Mouse (Mus musculus) midbrain, postnatal 0 days (tissue): ENCODE results near the gene Rnaseh2b. TPM values are rescaled to one million over a fixed set of nuclear protein-coding genes. Genes with fewer than 3 reads are reported as not detected.

Experiments used
- ATAC-seq: fragments of 200-750 bp; cut with Nextera tagmentation; 2 replicates; pipeline ENCODE4 v1.8.0; 2017; ENCODE audit warnings: moderate number of reproducible peaks, mild to moderate bottlenecking, moderate TSS enrichment, moderate library complexity; ENCODE audit not compliant: low FRiP score
- DNase-seq: peaks from one replicate; pipeline ENCODE4 v3.0.0-alpha.2; 2015; ENCODE audit warnings: low spot score
- H3K27ac ChIP-seq: fragments of 300-500 bp; sonication (generic); 2 replicates; pipeline ENCODE4 v1.5.1; 2014; ENCODE audit warnings: low read depth, mild to moderate bottlenecking, low read length, mixed read lengths
- H3K27me3 ChIP-seq: fragments of 300-500 bp; sonication (generic); 2 replicates; pipeline ENCODE4 v1.6.1; 2014; ENCODE audit warnings: low read length, control low read depth, mixed read lengths; ENCODE audit not compliant: insufficient read depth
- H3K36me3 ChIP-seq: fragments of 300-500 bp; sonication (generic); 2 replicates; pipeline ENCODE4 v1.6.1; 2014; ENCODE audit warnings: low read length, control low read depth, mixed read lengths; ENCODE audit not compliant: insufficient read depth
- H3K4me1 ChIP-seq: fragments of 300-500 bp; sonication (generic); 2 replicates; pipeline ENCODE4 v1.6.1; 2014; ENCODE audit warnings: mild to moderate bottlenecking, control low read depth, antibody characterized with exemption, low read length, mixed read lengths; ENCODE audit not compliant: insufficient read depth
- H3K4me2 ChIP-seq: fragments of 300-500 bp; sonication (generic); 2 replicates; pipeline ENCODE4 v1.6.1; 2014; ENCODE audit warnings: low read depth, mild to moderate bottlenecking, low read length, mixed read lengths; ENCODE audit not compliant: poor library complexity, severe bottlenecking
- H3K4me3 ChIP-seq: fragments of 300-500 bp; sonication (generic); 2 replicates; pipeline ENCODE4 v1.5.1; 2014; ENCODE audit warnings: low read depth, mild to moderate bottlenecking, low read length, moderate library complexity
- H3K9ac ChIP-seq: fragments of 300-500 bp; sonication (generic); replicated peaks from 2 replicates; pipeline ENCODE4 v1.6.1; 2014; ENCODE audit warnings: mild to moderate bottlenecking, low read length, moderate library complexity, mixed read lengths; ENCODE audit not compliant: poor library complexity, severe bottlenecking
- H3K9me3 ChIP-seq: fragments of 300-500 bp; sonication (generic); 2 replicates; pipeline ENCODE4 v1.6.1; 2016; ENCODE audit warnings: low read length, control low read depth
- CTCF ChIP-seq: IDR thresholded peaks from 2 replicates; pipeline ENCODE4 v1.5.1; 2016; ENCODE audit warnings: antibody characterized with exemption, mild to moderate bottlenecking
- WGBS: fragments of 180-500 bp; shearing (Covaris S2); extraction: QIAGEN DNeasy Blood & Tissue Kit; methylation state at CpG from one replicate; pipeline ENCODE4 v1.1.7; 2014; 5-methylcytosine and 5-hydroxymethylcytosine counted together
- polyA plus RNA-seq: library from polyadenylated mRNA; unstranded; fragments of >200 nt; fragmentation: Nextera tagmentation; extraction: Ambion mirVana; gene quantifications from 2 replicates; pipeline ENCODE4 v1.2.1, GENCODE M21; 2015
- total RNA-seq: library from RNA; depleted of rRNA; stranded (reverse); fragments of >200 nt; gene quantifications from 2 replicates; pipeline ENCODE4 v1.2.3, GENCODE M21; 2014; rRNA removed

Rnaseh2b gene
- 17.7 and 24.1 TPM in 2 replicates for total RNA-seq
- polyA plus RNA-seq: 29.8 and 32.8 TPM in 2 replicates

- peak; percentile 77 for ATAC-seq
- H3K4me1 ChIP-seq: peaks cover 13% of the 10 kb centered on the region; the same call in 1 of the 2 replicates
- H3K36me3 ChIP-seq: no peaks in the 10 kb centered on the region
- peak within 1 kb of the TSS; percentile 84 for H3K9ac ChIP-seq
- no peaks in the 10 kb centered on the region for H3K9me3 ChIP-seq
- H3K4me2 ChIP-seq: peak within 1 kb of the TSS; percentile 98
- H3K27me3 ChIP-seq: no peaks in the 10 kb centered on the region
- peak; percentile 60 for DNase-seq
- H3K4me3 ChIP-seq: peak within 1 kb of the TSS; percentile 64
- H3K27ac ChIP-seq: peak within 1 kb of the TSS; percentile 55; the same call in 1 of the 2 replicates
- peak; percentile 1; the same call in 1 of the 2 replicates for TF ChIP-seq CTCF
- WGBS: under 1% methylated on average over 60 of the region's 60 CpGs
Observed at GRCm38 (mm10) chr14:62292488-62293339, at the start of gene Rnaseh2b, which contains the start of gene Dleu7. Gene Rnaseh2b (plus strand): TSS chr14:62292589. Gene Dleu7 (minus strand): TSS chr14:62293047.

DNA sequence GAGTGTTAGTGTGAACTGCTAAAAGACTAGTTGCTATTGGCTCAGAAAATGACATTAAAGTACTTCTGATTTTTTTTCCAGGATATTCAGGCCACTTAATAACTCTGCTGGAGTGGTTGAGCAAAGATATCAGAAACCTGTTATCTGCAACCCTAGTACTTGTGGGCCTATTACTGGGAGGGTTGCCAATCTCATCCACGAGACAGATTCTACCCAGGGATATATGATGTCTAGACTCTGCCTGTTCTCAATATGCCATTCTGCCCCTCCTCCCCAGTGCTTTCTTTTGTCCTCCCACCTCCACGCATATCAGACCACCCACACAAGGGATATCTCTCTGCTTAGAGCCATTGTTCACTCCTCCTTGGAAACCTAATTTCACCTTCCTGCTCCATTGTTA is 48.9 kb upstream of the Rnaseh2b start:
- H3K9me3 ChIP-seq: no peaks in the 10 kb centered on the region
- H3K4me3 ChIP-seq: no peak overlapping the region
- no peak overlapping the region for H3K27ac ChIP-seq
- WGBS: 84% methylated on average over 2 of the region's 2 CpGs
- ATAC-seq: no peak
- H3K9ac ChIP-seq: no peak overlapping the region
- no peak for DNase-seq
- H3K4me1 ChIP-seq: no peaks in the 10 kb centered on the region
- H3K27me3 ChIP-seq: no peaks in the 10 kb centered on the region
- TF ChIP-seq CTCF: no peak
- H3K36me3 ChIP-seq: no peaks in the 10 kb centered on the region
- H3K4me2 ChIP-seq: no peak overlapping the region

DNA sequence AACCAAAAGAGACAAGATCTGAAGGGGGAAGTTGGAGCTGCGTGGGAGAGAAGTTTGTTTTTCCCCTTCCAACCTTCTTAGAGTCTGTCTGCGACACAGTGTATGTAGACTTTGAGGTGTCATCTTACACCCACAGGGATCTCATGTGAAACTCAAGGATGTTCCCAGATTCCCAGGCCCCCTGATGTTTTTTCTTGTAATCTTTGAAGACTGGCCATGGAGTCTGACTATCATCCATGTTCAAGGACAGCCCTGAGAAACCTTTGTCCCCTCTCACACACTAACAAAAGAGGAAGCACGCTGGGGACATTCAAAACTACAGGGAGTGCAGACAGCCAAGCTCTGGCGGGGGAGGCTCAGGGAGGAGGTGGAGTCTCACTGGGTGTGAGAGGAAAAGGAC is 46.8 kb upstream of the Rnaseh2b start:
- Histone ChIP-seq H3K27ac (no peak overlapping the region), H3K9me3 (no peaks in the 10 kb centered on the region), H3K27me3 (no peaks in the 10 kb centered on the region), H3K4me3 (no peak overlapping the region), H3K4me2 (no peak overlapping the region), H3K4me1 (no peaks in the 10 kb centered on the region), H3K36me3 (no peaks in the 10 kb centered on the region), H3K9ac (no peak overlapping the region)
- no peak for DNase-seq
- WGBS: 26% methylated on average over 4 of the region's 4 CpGs
- ATAC-seq: no peak
- TF ChIP-seq CTCF: no peak

GRCm38 (mm10) chr14:62248345-62248744 is 44.0 kb upstream of the Rnaseh2b start:
- no peak for TF ChIP-seq CTCF
- Histone ChIP-seq H3K27me3 (no peaks in the 10 kb centered on the region), H3K9ac (no peak overlapping the region), H3K36me3 (no peaks in the 10 kb centered on the region), H3K4me2 (no peak overlapping the region), H3K27ac (no peak overlapping the region), H3K4me1 (no peaks in the 10 kb centered on the region), H3K9me3 (no peaks in the 10 kb centered on the region), H3K4me3 (no peak overlapping the region)
- WGBS: 86% methylated on average over 7 of the region's 7 CpGs
- ATAC-seq (no peak), DNase-seq (no peak)

- no peaks in the 10 kb centered on the region for H3K27me3 ChIP-seq
- H3K9ac ChIP-seq: no peak overlapping the region
- ATAC-seq: no peak
- H3K36me3 ChIP-seq: no peaks in the 10 kb centered on the region
- DNase-seq: no peak
- TF ChIP-seq CTCF: no peak
- no peaks in the 10 kb centered on the region for H3K4me1 ChIP-seq
- no peaks in the 10 kb centered on the region for H3K9me3 ChIP-seq
- WGBS: 85% methylated on average over 10 of the region's 10 CpGs
- no peak overlapping the region for H3K4me2 ChIP-seq
- H3K27ac ChIP-seq: no peak overlapping the region
- no peak overlapping the region for H3K4me3 ChIP-seq
Observed at GRCm38 (mm10) chr14:62248796-62249195, 43.6 kb upstream of the Rnaseh2b start.

- Histone ChIP-seq H3K4me3 (no peak overlapping the region), H3K36me3 (no peaks in the 10 kb centered on the region), H3K9ac (no peak overlapping the region), H3K9me3 (no peaks in the 10 kb centered on the region), H3K27me3 (no peaks in the 10 kb centered on the region), H3K27ac (no peak overlapping the region), H3K4me2 (no peak overlapping the region), H3K4me1 (no peaks in the 10 kb centered on the region)
- ATAC-seq (no peak), DNase-seq (no peak)
- no peak for TF ChIP-seq CTCF
- WGBS: 97% methylated on average over 2 of the region's 2 CpGs
Observed at GRCm38 (mm10) chr14:62249251-62249650, 43.1 kb upstream of the Rnaseh2b start.
